Mouse (Mus musculus) cerebellum, adult 2 months (tissue): ENCODE measurements at regions not wholly inside any gene's neighbourhood (a gene's known extent, or its start where the extent isn't known, plus 50 kb on each side); places are given as distances from the start of the nearest gene placed in this dataset.

Experiments
- DNase-seq, 2 experiments: peaks; one replicate each; pipeline ENCODE4 v3.0.0; 2021
- H3K27ac ChIP-seq: fragments of 200-500 bp; 2 replicates; pipeline ENCODE4 v1.5.1; 2012; ENCODE audit warnings: low read length, control low read depth, inconsistent platforms; ENCODE audit not compliant: insufficient read depth
- H3K27me3 ChIP-seq: fragments of 200-500 bp; 2 replicates; pipeline ENCODE4 v1.6.1; 2012; ENCODE audit warnings: inconsistent platforms, mild to moderate bottlenecking, low read length, moderate library complexity; ENCODE audit not compliant: control insufficient read depth, insufficient read depth
- H3K4me1 ChIP-seq: fragments of 200-500 bp; 2 replicates; pipeline ENCODE4 v1.6.1; 2011; ENCODE audit warnings: low read length; ENCODE audit not compliant: control insufficient read depth, insufficient read depth
- H3K4me3 ChIP-seq: fragments of 200-500 bp; replicated peaks from 2 replicates; pipeline ENCODE3; 2011; ENCODE audit warnings: mild to moderate bottlenecking, low read depth, low read length, control low read depth; ENCODE audit not compliant: insufficient read depth
- CTCF ChIP-seq: fragments of 200-500 bp; IDR thresholded peaks from 2 replicates; pipeline ENCODE4 v1.5.1; 2011; ENCODE audit warnings: low read depth, mild to moderate bottlenecking, control low read depth, low read length, moderate library complexity, borderline replicate concordance; ENCODE audit not compliant: insufficient read depth
- POLR2A ChIP-seq: fragments of 200-500 bp; IDR thresholded peaks from 2 replicates; pipeline ENCODE4 v1.6.1; 2011; ENCODE audit warnings: low read length, control low read depth, borderline replicate concordance; ENCODE audit not compliant: insufficient read depth
- WGBS: fragments of 180-500 bp; shearing (Covaris S2); methylation state at CpG from one replicate; pipeline ENCODE4 v1.1.7; 2018; 5-methylcytosine and 5-hydroxymethylcytosine counted together

DNA sequence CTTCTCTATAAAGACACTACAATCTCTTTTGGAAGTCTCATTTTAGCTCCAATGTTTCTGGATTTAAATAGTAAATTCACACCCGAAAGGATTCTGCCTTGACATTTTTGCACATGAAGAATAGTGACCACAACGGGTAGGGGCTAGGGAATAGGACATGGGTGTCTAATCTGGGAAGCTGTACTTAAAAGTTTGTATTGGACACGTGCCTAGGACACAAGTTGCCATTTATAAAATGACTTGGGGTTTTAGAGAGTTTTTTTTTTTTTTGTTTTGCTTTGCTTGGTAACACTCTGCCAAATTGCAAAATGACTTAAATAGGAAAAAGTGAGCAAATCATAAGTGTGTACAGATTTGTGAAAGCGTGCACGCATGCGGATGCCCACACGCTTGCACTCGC lies 93.8 kb upstream of the Pkn2 start:
- no peak overlapping the region for H3K27ac ChIP-seq
- WGBS: 85% methylated on average over 8 of the region's 8 CpGs
- H3K4me1 ChIP-seq: no peaks in the 10 kb centered on the region
- no peak for DNase-seq
- no peak for TF ChIP-seq CTCF
- TF ChIP-seq POLR2A: no peak
- no peak overlapping the region for H3K4me3 ChIP-seq
- no peaks in the 10 kb centered on the region for H3K27me3 ChIP-seq

DNA sequence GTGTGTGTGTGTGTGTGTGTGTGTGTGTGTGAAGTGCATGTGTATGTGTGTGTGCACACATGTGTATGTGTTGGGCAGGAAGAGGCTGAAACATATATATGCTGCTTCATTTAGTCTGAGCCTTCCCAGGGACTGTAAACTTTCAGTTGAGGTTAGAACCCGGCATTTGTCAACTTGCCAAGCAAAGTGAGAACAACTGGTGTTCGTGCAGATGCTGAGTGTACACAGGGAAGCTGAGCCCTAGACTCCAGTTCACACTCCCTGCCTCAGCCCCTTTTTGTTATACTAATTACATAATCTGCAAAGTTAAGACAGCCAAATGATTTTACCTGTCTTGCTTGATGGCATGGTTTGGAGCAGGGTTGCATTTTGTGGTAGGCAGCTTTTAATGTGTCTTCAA lies 87.7 kb upstream of the Pkn2 start:
- no peaks in the 10 kb centered on the region for H3K27me3 ChIP-seq
- WGBS: 42% methylated on average over 2 of the region's 2 CpGs
- TF ChIP-seq CTCF (no peak), POLR2A (no peak)

DNA sequence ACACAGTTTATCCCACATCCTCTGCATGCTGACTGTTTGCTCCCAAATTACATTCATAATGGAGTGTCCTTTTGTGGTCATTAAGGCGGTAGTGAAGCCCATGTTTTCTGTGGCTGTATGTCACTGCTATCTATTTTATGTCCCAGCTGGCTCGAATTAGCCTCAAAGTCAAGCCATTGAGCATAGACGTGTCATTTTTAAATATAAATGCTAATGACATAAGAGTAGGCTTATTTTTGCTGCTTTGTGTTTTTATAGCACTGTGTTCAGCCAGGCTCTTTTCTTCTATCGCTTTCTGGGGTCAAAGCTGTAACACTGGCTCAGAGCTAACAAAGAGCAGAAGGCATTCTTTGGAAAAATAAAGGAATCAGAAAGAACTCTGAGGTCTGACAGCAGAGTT lies 83.8 kb upstream of the Pkn2 start:
- no peaks in the 10 kb centered on the region for H3K27me3 ChIP-seq
- no peak overlapping the region for H3K27ac ChIP-seq
- no peak for DNase-seq
- TF ChIP-seq CTCF (no peak), POLR2A (no peak)
- WGBS: 73% methylated on average over 4 of the region's 4 CpGs
- no peak overlapping the region for H3K4me3 ChIP-seq
- H3K4me1 ChIP-seq: no peaks in the 10 kb centered on the region

More for the DNA sequence above, 87.7 kb upstream of the Pkn2 start:
- no peaks in the 10 kb centered on the region for H3K4me1 ChIP-seq
- H3K27ac ChIP-seq: no peak overlapping the region
- DNase-seq: no peak
- no peak overlapping the region for H3K4me3 ChIP-seq

DNA sequence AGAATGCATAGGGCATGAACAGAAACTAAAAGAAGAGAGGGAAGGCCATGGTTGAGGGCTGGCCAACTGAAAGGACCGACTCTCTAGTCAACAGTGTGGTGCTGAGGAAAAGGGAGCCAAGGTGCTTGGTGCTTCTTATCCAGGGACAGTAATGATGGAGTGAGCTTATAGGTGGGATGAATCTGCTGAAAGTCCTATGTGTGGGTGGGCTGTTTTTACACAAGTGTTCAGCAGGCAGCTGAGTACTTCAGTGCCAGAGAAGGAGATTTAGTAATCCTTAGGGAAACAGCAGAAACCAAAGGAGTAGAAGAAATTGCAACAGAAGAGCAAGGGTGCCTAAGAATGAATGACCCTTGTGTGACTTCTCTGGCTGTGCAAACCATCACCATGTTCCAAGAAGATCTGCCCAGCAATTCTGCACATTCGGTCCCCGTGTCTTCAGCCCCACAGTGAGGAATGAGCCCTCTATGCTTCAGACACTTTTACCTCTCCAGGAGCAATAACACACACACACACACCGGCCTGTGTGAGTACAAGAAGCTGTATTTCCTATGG lies 82.1 kb upstream of the Pkn2 start:
- no peak overlapping the region for H3K4me3 ChIP-seq
- no peak for DNase-seq
- TF ChIP-seq CTCF (no peak), POLR2A (no peak)
- 90% methylated on average over 4 of the region's 4 CpGs for WGBS
- no peaks in the 10 kb centered on the region for H3K27me3 ChIP-seq
- no peak overlapping the region for H3K27ac ChIP-seq
- H3K4me1 ChIP-seq: no peaks in the 10 kb centered on the region

DNA sequence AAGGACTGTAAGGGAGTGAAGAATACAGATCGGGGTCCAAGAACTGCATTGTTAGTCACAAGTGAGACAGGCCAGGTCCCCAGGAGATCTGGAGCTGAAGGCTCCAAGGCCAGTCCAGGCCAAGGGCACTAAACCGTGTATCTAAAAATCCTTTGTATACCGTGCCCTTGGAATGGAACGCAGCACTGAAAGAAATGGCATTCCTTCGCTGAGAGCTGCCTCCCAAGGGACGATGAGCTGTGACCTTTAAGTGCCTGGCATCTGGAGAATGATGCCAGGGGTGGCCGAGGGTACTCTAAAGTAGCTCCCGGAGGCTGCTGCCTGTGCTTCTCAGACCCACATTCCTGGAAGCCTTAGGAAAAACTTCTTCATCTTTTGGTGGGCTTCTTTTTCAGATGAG lies 76.0 kb upstream of the Pkn2 start:
- Histone ChIP-seq H3K27me3 (no peaks in the 10 kb centered on the region), H3K27ac (no peak overlapping the region), H3K4me1 (no peaks in the 10 kb centered on the region), H3K4me3 (no peak overlapping the region)
- TF ChIP-seq CTCF (no peak), POLR2A (no peak)
- 67% methylated on average over 8 of the region's 8 CpGs for WGBS
- no peak for DNase-seq

DNA sequence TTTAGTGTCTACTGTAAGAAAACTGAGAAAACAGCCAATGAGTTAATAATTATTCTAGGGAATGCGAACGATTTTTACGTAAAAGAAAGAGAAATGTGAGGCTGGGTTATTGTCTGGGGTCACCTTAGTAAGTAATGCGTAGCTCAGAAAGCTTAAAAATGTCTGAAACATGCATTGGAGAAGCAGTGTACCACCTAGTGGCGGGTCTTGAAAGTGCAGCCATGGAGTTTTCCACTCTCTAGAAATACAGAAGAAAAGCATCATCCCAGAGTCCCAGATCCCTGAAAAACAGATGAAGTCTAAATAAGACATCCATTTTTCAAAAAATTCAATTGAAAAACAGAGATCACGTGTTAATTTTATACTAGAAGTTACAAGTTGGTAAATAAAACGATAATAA lies 67.0 kb upstream of the Pkn2 start:
- no peak overlapping the region for H3K4me3 ChIP-seq
- 27% methylated on average over 7 of the region's 7 CpGs for WGBS
- TF ChIP-seq CTCF (peak; percentile 35; the same call in 1 of the 2 replicates), POLR2A (no peak)
- H3K27ac ChIP-seq: no peak overlapping the region
- H3K27me3 ChIP-seq: no peaks in the 10 kb centered on the region
- H3K4me1 ChIP-seq: no peaks in the 10 kb centered on the region
- peak; percentile 8 to 36 for DNase-seq

DNA sequence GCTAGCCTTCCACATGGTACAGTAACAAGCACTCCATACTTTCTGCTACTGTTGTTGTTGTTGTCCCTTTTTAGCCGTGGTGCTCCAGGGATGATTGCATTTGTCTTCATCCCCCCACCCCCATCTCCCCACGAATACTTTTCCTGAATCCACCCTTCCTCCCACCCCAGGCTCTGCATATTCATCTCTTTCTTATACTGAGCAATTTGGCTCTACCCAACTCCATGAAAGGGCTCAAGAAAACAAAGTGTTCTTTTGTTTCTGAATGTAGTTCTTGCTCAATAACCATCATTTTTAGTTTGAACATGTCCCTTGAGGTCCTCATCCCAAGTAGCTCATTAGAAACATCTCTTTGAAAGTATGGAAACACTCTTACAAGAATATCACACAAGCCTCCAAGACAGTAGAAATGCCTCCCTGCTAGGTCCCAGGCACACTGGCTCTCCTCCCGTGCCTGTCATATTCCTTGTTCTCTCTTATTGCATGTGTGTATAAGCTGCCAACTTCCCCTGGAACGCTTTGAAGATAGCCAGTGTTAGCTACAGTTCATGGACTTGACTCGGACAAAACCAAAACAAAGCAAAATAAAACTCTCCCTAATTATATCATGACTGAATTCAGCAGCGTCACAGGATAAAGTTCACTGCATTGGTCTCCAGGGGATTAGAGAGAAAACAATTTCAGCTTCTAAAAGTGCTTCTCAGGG lies 59.7 kb upstream of the Pkn2 start:
- H3K4me3 ChIP-seq: no peak overlapping the region
- no peak for DNase-seq
- H3K4me1 ChIP-seq: no peaks in the 10 kb centered on the region
- no peaks in the 10 kb centered on the region for H3K27me3 ChIP-seq
- TF ChIP-seq CTCF (no peak), POLR2A (no peak)
- 15% methylated on average over 6 of the region's 6 CpGs for WGBS
- H3K27ac ChIP-seq: no peak overlapping the region

DNA sequence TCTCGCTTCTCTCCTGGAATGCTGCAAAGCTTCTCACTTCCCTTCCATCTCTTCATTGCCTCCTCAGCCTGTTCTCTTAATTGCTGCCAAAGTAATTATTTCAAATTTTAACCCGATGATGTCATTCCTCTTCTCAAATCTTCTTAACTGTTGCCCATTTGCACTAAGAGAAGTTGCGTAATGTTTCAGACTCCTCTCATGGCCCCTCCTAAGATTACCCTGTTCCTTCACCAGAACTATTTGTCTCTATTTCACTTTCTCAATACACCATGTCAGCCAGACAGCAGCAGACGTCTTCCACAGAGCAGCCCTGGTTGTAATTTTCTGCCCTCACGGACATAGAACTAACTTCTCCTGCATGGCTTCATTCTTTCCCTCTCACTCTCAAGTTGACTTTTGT lies 59.1 kb upstream of the Pkn2 start:
- Histone ChIP-seq H3K27me3 (no peaks in the 10 kb centered on the region), H3K27ac (no peak overlapping the region), H3K4me1 (no peaks in the 10 kb centered on the region), H3K4me3 (no peak overlapping the region)
- TF ChIP-seq POLR2A: no peak
- TF ChIP-seq CTCF: no peak
- 79% methylated on average over 5 of the region's 5 CpGs for WGBS
- no peak for DNase-seq
